Mouse (Mus musculus) urinary bladder, postnatal 4 days (tissue): ENCODE data around the gene Tex30.

ENCODE experiments used
- DNase-seq, 2 experiments: peaks; one replicate each; pipeline ENCODE4 v3.0.0; 2021 to 2022; ENCODE audit warnings: low spot score in 2 of 2

Gene Tex30

DNA sequence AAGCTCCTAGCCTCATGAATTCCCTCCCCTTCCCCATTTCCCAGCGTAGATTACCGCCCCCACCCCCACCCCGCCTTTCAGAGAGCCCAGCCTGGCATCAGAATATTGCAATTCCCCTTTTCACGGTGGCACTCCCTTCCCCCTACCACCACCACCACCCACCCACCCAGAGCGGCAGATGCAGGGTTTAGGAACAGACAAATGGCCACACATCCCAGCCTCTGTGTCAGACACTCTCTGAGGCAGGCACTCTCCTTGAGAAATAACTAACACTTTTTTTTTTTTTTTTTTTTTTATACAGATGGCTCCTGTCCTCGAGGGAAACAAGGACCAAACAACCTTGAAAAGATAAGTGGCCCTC lies 59.7 kb downstream of the Tex30 start:
- no peak for DNase-seq

- DNase-seq = no peak
Measured at GRCm38 (mm10) chr1:44041797-44042554, 60.3 kb downstream of the Tex30 start.
